Mouse (Mus musculus) gastrocnemius, postnatal 14 days (tissue): ENCODE measurements around the gene Fam102a. TPM values are rescaled to one million over a fixed set of nuclear protein-coding genes. Genes with fewer than 3 reads are reported as not detected.

Source experiments
- DNase-seq: peaks from one replicate; pipeline ENCODE4 v3.0.0; 2021; ENCODE audit warnings: mixed read lengths
- intact Hi-C: fragments of 180-260 bp; cut with DNase I; formaldehyde crosslinking; loops from one replicate; pipeline ENCODE4 v1.15.1; 2025; ENCODE audit warnings: low total_unique reads
- total RNA-seq, 2 experiments: library from RNA; stranded (reverse); gene quantifications; 2 replicates each; pipeline ENCODE4 v1.2.3; 2021

Fam102a gene
- total RNA-seq, 2 experiments from 2014 or later, result 3.5 to 4.2 TPM

- DNase-seq, result no peak
- intact Hi-C loops, result no loop called here
These were observed 64.3 kb downstream of the Fam102a start, which contains the start of gene St6galnac6 for GRCm38 (mm10) chr2:32599409-32599808. Gene St6galnac6, plus strand, starts transcription at chr2:32599709.

- intact Hi-C loops, result no loop called here
- peak; percentile 59 for DNase-seq
These were observed 66.4 kb downstream of the Fam102a start for GRCm38 (mm10) chr2:32601417-32602065.

GRCm38 (mm10) chr2:32602600-32603054, 67.5 kb downstream of the Fam102a start:
- intact Hi-C loops, result no loop called here
- peak; percentile 87 for DNase-seq

- no peak for DNase-seq
- intact Hi-C loops, result loop anchor here (2.0 kb wide), 1 partner anchor 20 kb away; no protein-coding TSS in a partner anchor
These were observed 69.5 kb downstream of the Fam102a start for GRCm38 (mm10) chr2:32604631-32605030.

GRCm38 (mm10) chr2:32606161-32607142, 71.3 kb downstream of the Fam102a start:
- DNase-seq, result peak; percentile 93
- intact Hi-C loops, result no loop called here

GRCm38 (mm10) chr2:32607262-32607947, 72.3 kb downstream of the Fam102a start:
- intact Hi-C loops, result no loop called here
- DNase-seq, result peak; percentile 64

- intact Hi-C loops, result no loop called here
These were observed 73.1 kb downstream of the Fam102a start for GRCm38 (mm10) chr2:32608141-32608777.

GRCm38 (mm10) chr2:32608778-32609435, 73.8 kb downstream of the Fam102a start:
- intact Hi-C loops, result no loop called here
- no peak for DNase-seq

More at GRCm38 (mm10) chr2:32608141-32608777, 73.1 kb downstream of the Fam102a start:
- peak; percentile 79 for DNase-seq

GRCm38 (mm10) chr2:32610610-32611229, 75.6 kb downstream of the Fam102a start:
- intact Hi-C loops, result no loop called here
- DNase-seq, result peak; percentile 53

GRCm38 (mm10) chr2:32612274-32612673, 77.1 kb downstream of the Fam102a start:
- DNase-seq, result no peak
- intact Hi-C loops, result no loop called here

GRCm38 (mm10) chr2:32617109-32617508, 82.0 kb downstream of the Fam102a start:
- DNase-seq, result no peak
- intact Hi-C loops, result loop anchor here (5.0 kb wide), 1 partner anchor 35 kb away; no protein-coding TSS in a partner anchor

GRCm38 (mm10) chr2:32617601-32618000, 82.5 kb downstream of the Fam102a start:
- DNase-seq, result no peak
- intact Hi-C loops, result loop anchor here (5.0 kb wide), 1 partner anchor 35 kb away; no protein-coding TSS in a partner anchor

- DNase-seq, result no peak
- intact Hi-C loops, result loop anchor here (5.0 kb wide), 1 partner anchor 36 kb away; no protein-coding TSS in a partner anchor
These were observed 82.9 kb downstream of the Fam102a start for GRCm38 (mm10) chr2:32618051-32618450.

Other genes starting within 250 kb of the Fam102a start
- gene Golga2, start 247.9 kb upstream of the Fam102a start, total RNA-seq, result 10 to 100 TPM; 58.4 to 62.1 TPM
- 100 to 1,000 TPM; 117 to 120 TPM for gene Swi5, start 247.3 kb upstream of the Fam102a start, total RNA-seq
- gene Ciz1, start 183.0 kb upstream of the Fam102a start, total RNA-seq, result 10 to 100 TPM; 29.3 to 30.0 TPM
- gene Dnm1, start 182.0 kb upstream of the Fam102a start, total RNA-seq, result 10 to 100 TPM in 1 of 2 experiments, 1 to 10 TPM in 1; 9.8 to 13.5 TPM
- 10 to 100 TPM; 44.1 to 49.3 TPM for gene 1110008P14Rik, start 153.4 kb upstream of the Fam102a start, total RNA-seq
- 1 to 10 TPM; 2.6 to 4.7 TPM for gene Lcn2, start 147.1 kb upstream of the Fam102a start, total RNA-seq
- gene Ptges2, start 139.4 kb upstream of the Fam102a start, total RNA-seq, result 10 to 100 TPM; 41.3 to 43.2 TPM
- 1 to 10 TPM; 2.4 to 3.1 TPM for gene Naif1, start 84.9 kb upstream of the Fam102a start, total RNA-seq
- gene Slc25a25, start 83.9 kb upstream of the Fam102a start, total RNA-seq, result 10 to 100 TPM; 18.1 to 47.8 TPM
- gene Dpm2, start 35.5 kb downstream of the Fam102a start, total RNA-seq, result 10 to 100 TPM; 17.6 to 17.8 TPM
- not detected for gene Pip5kl1, start 39.5 kb downstream of the Fam102a start, total RNA-seq
- not detected for gene 9430097D07Rik, start 40.4 kb downstream of the Fam102a start, total RNA-seq
- gene St6galnac4, start 51.8 kb downstream of the Fam102a start, total RNA-seq, result 10 to 100 TPM; 25.6 to 26.3 TPM
- gene St6galnac6, start 64.4 kb downstream of the Fam102a start, total RNA-seq, result 10 to 100 TPM; 42.7 to 51.0 TPM
- 1,000 to 10,000 TPM; 1,800 to 1,917 TPM for gene Ak1, start 86.4 kb downstream of the Fam102a start, total RNA-seq
- gene Eng, start 111.3 kb downstream of the Fam102a start, total RNA-seq, result 10 to 100 TPM; 46.8 to 49.3 TPM
- gene Fpgs, start 168.8 kb downstream of the Fam102a start, total RNA-seq, result 10 to 100 TPM in 1 of 2 experiments, 1 to 10 TPM in 1; 6.7 to 11.1 TPM
- gene Cdk9, start 177.7 kb downstream of the Fam102a start, total RNA-seq, result 10 to 100 TPM; 21.3 to 23.9 TPM
- 10 to 100 TPM; 10.2 to 16.1 TPM for gene Sh2d3c, start 185.7 kb downstream of the Fam102a start, total RNA-seq
- not detected for gene 6330409D20Rik, start 205.7 kb downstream of the Fam102a start, total RNA-seq
- gene Tor2a, start 221.9 kb downstream of the Fam102a start, total RNA-seq, result 1 to 10 TPM; 7.5 to 8.2 TPM
- not detected for gene Ttc16, start 240.3 kb downstream of the Fam102a start, total RNA-seq
- 1 to 10 TPM; 2.4 to 3.0 TPM for gene Ptrh1, start 240.5 kb downstream of the Fam102a start, total RNA-seq
- gene Cfap157, start 249.1 kb downstream of the Fam102a start, total RNA-seq, result under 1 TPM in 1 of 2 experiments, not detected in 1; 0.35 TPM